Comparison of ENCODE assay signal across 8 mouse cellular contexts in the genomic region with DNA sequence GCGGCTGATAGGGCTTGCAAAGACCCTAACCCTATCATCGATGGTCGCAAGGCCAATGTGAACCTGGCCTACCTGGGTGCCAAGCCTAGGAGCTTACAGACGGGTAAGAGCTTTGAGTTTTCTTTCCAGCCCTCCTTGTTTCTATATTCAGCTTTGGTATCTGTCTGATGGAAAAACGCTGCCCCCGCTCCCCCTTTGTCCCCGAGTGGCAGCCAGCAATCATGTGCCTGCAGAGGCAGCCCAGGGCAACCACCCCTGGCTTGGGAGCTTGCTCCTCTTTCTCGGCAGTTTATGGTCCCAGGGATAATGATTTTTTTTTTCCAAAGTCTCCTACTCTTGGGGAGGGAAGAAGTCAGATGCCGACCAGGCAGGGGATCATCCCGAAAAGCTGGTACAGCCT. TPM values are rescaled to one million over a fixed set of nuclear protein-coding genes. Genes with fewer than 3 reads are reported as not detected.
DNase-seq lines count a peak whose midpoint lies in the region; ATAC-seq and TF ChIP-seq lines count a peak whose summit lies in the region.

No protein-coding gene starts in this region.

- TF ChIP-seq EP300 in lung, postnatal 0 days (IDR thresholded peaks at IDR 0.05), result no peak

- no peaks in the 10 kb centered on the region for H3K9me3 ChIP-seq in lung, postnatal 0 days (ENCODE audit: low read length)
- no peaks in the 10 kb centered on the region for H3K9me3 ChIP-seq in forebrain, embryonic 14.5 days (replicated peaks; ENCODE audit: control insufficient read depth, low read length)
- no peaks in the 10 kb centered on the region for H3K9me3 ChIP-seq in intestine, postnatal 0 days (ENCODE audit: control insufficient read depth)
- no peaks in the 10 kb centered on the region for H3K9me3 ChIP-seq in neural tube, embryonic 13.5 days

- no peak for ATAC-seq in lung, postnatal 0 days
- no peak for ATAC-seq in forebrain, embryonic 14.5 days
- ATAC-seq in intestine, postnatal 0 days, result no peak
- ATAC-seq in neural tube, embryonic 13.5 days (ENCODE audit: low read depth), result no peak
- ATAC-seq in activated CD4-positive, CD25-positive, alpha-beta regulatory T cell, adult 4 months, result no peak

- H3K9ac ChIP-seq in lung, postnatal 0 days (replicated peaks; ENCODE audit: low read depth), result no peak overlapping the region
- peak overlapping the region; percentile 84 for H3K9ac ChIP-seq in forebrain, embryonic 14.5 days (ENCODE audit: low read length)
- H3K9ac ChIP-seq in intestine, postnatal 0 days (ENCODE audit: low read depth, low read length), result peak overlapping the region; percentile 62
- peak overlapping the region; percentile 84 for H3K9ac ChIP-seq in neural tube, embryonic 13.5 days

- peak overlapping the region; percentile 94 for H3K4me2 ChIP-seq in lung, postnatal 0 days (replicated peaks; ENCODE audit: low read depth, low read length)
- peak overlapping the region; percentile 93 for H3K4me2 ChIP-seq in forebrain, embryonic 14.5 days (ENCODE audit: low read length)
- H3K4me2 ChIP-seq in intestine, postnatal 0 days (replicated peaks; ENCODE audit: low read depth), result peak overlapping the region; percentile 96
- peak overlapping the region; percentile 94 for H3K4me2 ChIP-seq in neural tube, embryonic 13.5 days

- no peak for TF ChIP-seq CTCF in lung, postnatal 0 days (IDR thresholded peaks at IDR 0.05)
- no peak for TF ChIP-seq CTCF in intestine, postnatal 0 days (IDR thresholded peaks at IDR 0.05; ENCODE audit: low read depth)

- peak overlapping the region; percentile 77 for H3K4me3 ChIP-seq in lung, postnatal 0 days (ENCODE audit: low read depth, low read length)
- H3K4me3 ChIP-seq in forebrain, embryonic 14.5 days (ENCODE audit: low read depth, low read length), result peak overlapping the region; percentile 82
- H3K4me3 ChIP-seq in intestine, postnatal 0 days (ENCODE audit: low read depth, low read length), result peak overlapping the region; percentile 78
- H3K4me3 ChIP-seq in neural tube, embryonic 13.5 days, result peak overlapping the region; percentile 84

- peaks cover 26% of the 10 kb centered on the region for H3K4me1 ChIP-seq in lung, postnatal 0 days (ENCODE audit: insufficient read depth, low read depth, low read length)
- peaks cover 35% of the 10 kb centered on the region for H3K4me1 ChIP-seq in forebrain, embryonic 14.5 days (ENCODE audit: control insufficient read depth, insufficient read depth, low read length)
- H3K4me1 ChIP-seq in intestine, postnatal 0 days (replicated peaks; ENCODE audit: control insufficient read depth, insufficient read depth, low read length), result peaks cover 20% of the 10 kb centered on the region
- peaks cover 75% of the 10 kb centered on the region for H3K4me1 ChIP-seq in neural tube, embryonic 13.5 days (replicated peaks)

- DNase-seq in lung, postnatal 0 days (ENCODE audit: low spot score), result no peak
- DNase-seq in lung, postnatal 25 days (ENCODE audit: low spot score), result no peak
- no peak for DNase-seq in forebrain, embryonic 14.5 days (ENCODE audit: low spot score)
- no peak for DNase-seq in left cerebral cortex, adult 11 months (ENCODE audit: low spot score)
- DNase-seq in spleen, postnatal 14 days (ENCODE audit: low spot score in 2 of 2), result no peak

- no peaks in the 10 kb centered on the region for H3K27me3 ChIP-seq in lung, postnatal 0 days (replicated peaks; ENCODE audit: insufficient read depth, low read length)
- 0 out of 2 replicates have a peak, but pooled peaks cover 3% of the 10 kb centered on the region for H3K27me3 ChIP-seq in forebrain, embryonic 14.5 days (replicated peaks; ENCODE audit: control insufficient read depth, insufficient read depth, low read length)
- no peaks in the 10 kb centered on the region for H3K27me3 ChIP-seq in intestine, postnatal 0 days (replicated peaks; ENCODE audit: control insufficient read depth, insufficient read depth, low read length)
- peaks cover 31% of the 10 kb centered on the region for H3K27me3 ChIP-seq in neural tube, embryonic 13.5 days

- H3K36me3 ChIP-seq in lung, postnatal 0 days (ENCODE audit: insufficient read depth, low read length), result no peaks in the 10 kb centered on the region
- peaks cover 21% of the 10 kb centered on the region; the same call in 1 of the 2 replicates for H3K36me3 ChIP-seq in forebrain, embryonic 14.5 days (ENCODE audit: control insufficient read depth, insufficient read depth, low read length)
- H3K36me3 ChIP-seq in intestine, postnatal 0 days (ENCODE audit: control insufficient read depth, insufficient read depth), result peaks cover 7% of the 10 kb centered on the region; the same call in 1 of the 2 replicates
- peaks cover 6% of the 10 kb centered on the region for H3K36me3 ChIP-seq in neural tube, embryonic 13.5 days

- 50% methylated on average over 10 of the region's 10 CpGs for WGBS in lung, postnatal 0 days
- 15% methylated on average over 10 of the region's 10 CpGs for whole genome bisulfite sequencing in forebrain, embryonic 14.5 days
- WGBS in intestine, postnatal 0 days, result 28% methylated on average over 10 of the region's 10 CpGs
- WGBS in neural tube, embryonic 13.5 days, result 21% methylated on average over 10 of the region's 10 CpGs

- H3K27ac ChIP-seq in lung, postnatal 0 days (ENCODE audit: low read length), result no peak overlapping the region
- no peak overlapping the region for H3K27ac ChIP-seq in forebrain, embryonic 14.5 days (ENCODE audit: low read depth, low read length)
- peak overlapping the region; percentile 50; the same call in 1 of the 2 replicates for H3K27ac ChIP-seq in intestine, postnatal 0 days (ENCODE audit: low read depth, low read length)
- no peak overlapping the region for H3K27ac ChIP-seq in neural tube, embryonic 13.5 days (replicated peaks)

RNA-seq across cellular contexts. Expression of a gene that starts 2.5 kb away (rescaled TPM):
- polyA plus RNA-seq in lung, postnatal 0 days (2015; fragmentation: Nextera tagmentation; extraction: Ambion mirVana), result 12.8 and 15.2 TPM in 2 replicates
- polyA plus RNA-seq in forebrain, embryonic 14.5 days (2014; fragmentation: Nextera tagmentation; extraction: Ambion mirVana), result 29.9 and 31.1 TPM in 2 replicates
- polyA plus RNA-seq in intestine, postnatal 0 days (2015; fragmentation: Nextera tagmentation; extraction: Ambion mirVana), result 39.0 and 39.8 TPM in 2 replicates
- 18.3 and 21.5 TPM in 2 replicates for polyA plus RNA-seq in neural tube, embryonic 13.5 days (2015; fragmentation: Nextera tagmentation; extraction: Ambion mirVana)
- 100 to 1,000 TPM; 154 to 186 TPM for polyA plus RNA-seq in activated CD4-positive, CD25-positive, alpha-beta regulatory T cell, adult 4 months (2017; shearing (Covaris generic))

RNA-seq across cellular contexts. Expression of a gene that starts 22.9 kb away (rescaled TPM):
- polyA plus RNA-seq in lung, postnatal 0 days (2015; fragmentation: Nextera tagmentation; extraction: Ambion mirVana), result 64.3 and 68.6 TPM in 2 replicates
- 148 and 156 TPM in 2 replicates for polyA plus RNA-seq in forebrain, embryonic 14.5 days (2014; fragmentation: Nextera tagmentation; extraction: Ambion mirVana)
- 62.8 and 63.5 TPM in 2 replicates for polyA plus RNA-seq in intestine, postnatal 0 days (2015; fragmentation: Nextera tagmentation; extraction: Ambion mirVana)
- polyA plus RNA-seq in neural tube, embryonic 13.5 days (2015; fragmentation: Nextera tagmentation; extraction: Ambion mirVana), result 106 and 110 TPM in 2 replicates
- polyA plus RNA-seq in activated CD4-positive, CD25-positive, alpha-beta regulatory T cell, adult 4 months (2017; shearing (Covaris generic)), result 10 to 100 TPM; 54.5 to 63.6 TPM

RNA-seq across cellular contexts. Expression of a gene that starts 45.3 kb away (rescaled TPM):
- not detected in 2 replicates for polyA plus RNA-seq in lung, postnatal 0 days (2015; fragmentation: Nextera tagmentation; extraction: Ambion mirVana)
- polyA plus RNA-seq in forebrain, embryonic 14.5 days (2014; fragmentation: Nextera tagmentation; extraction: Ambion mirVana), result 0.95 and 1.5 TPM in 2 replicates
- polyA plus RNA-seq in intestine, postnatal 0 days (2015; fragmentation: Nextera tagmentation; extraction: Ambion mirVana), result 0.04 TPM in 1 of 2 replicates, not detected in the other
- 0.43 and 0.48 TPM in 2 replicates for polyA plus RNA-seq in neural tube, embryonic 13.5 days (2015; fragmentation: Nextera tagmentation; extraction: Ambion mirVana)
- polyA plus RNA-seq in activated CD4-positive, CD25-positive, alpha-beta regulatory T cell, adult 4 months (2017; shearing (Covaris generic)), result 1 to 10 TPM; 3.5 to 5.2 TPM
